Mouse (Mus musculus): ENCODE data around the gene Itga5.

The Itga5 gene

GRCm38 (mm10) chr15:103308876-103309580 lies 57.5 kb downstream of the Itga5 start:
- DNase-seq = no peak

- no peak for DNase-seq
These were observed 58.3 kb downstream of the Itga5 start for GRCm38 (mm10) chr15:103308056-103308875.

- DNase-seq = peak; percentile 97
These were observed 59.4 kb downstream of the Itga5 start for GRCm38 (mm10) chr15:103307125-103307524.

GRCm38 (mm10) chr15:103305792-103306645 lies 60.5 kb downstream of the Itga5 start:
- no peak for DNase-seq

- peak; percentile 99 for DNase-seq
These were observed 61.4 kb downstream of the Itga5 start for GRCm38 (mm10) chr15:103305070-103305678.

GRCm38 (mm10) chr15:103304616-103304969 lies 62.0 kb downstream of the Itga5 start:
- peak; percentile 35 for DNase-seq

- DNase-seq = no peak
These were observed 62.5 kb downstream of the Itga5 start for GRCm38 (mm10) chr15:103303916-103304615.

- no peak for DNase-seq
These were observed 64.1 kb downstream of the Itga5 start for GRCm38 (mm10) chr15:103302341-103303021.

GRCm38 (mm10) chr15:103301547-103302340 lies 64.8 kb downstream of the Itga5 start:
- DNase-seq = no peak

- DNase-seq = no peak
These were observed 65.5 kb downstream of the Itga5 start for GRCm38 (mm10) chr15:103301046-103301445.

GRCm38 (mm10) chr15:103300560-103300959 lies 66.0 kb downstream of the Itga5 start:
- no peak for DNase-seq

GRCm38 (mm10) chr15:103300067-103300471 lies 66.5 kb downstream of the Itga5 start:
- peak; percentile 72 for DNase-seq

- no peak for DNase-seq
These were observed 66.9 kb downstream of the Itga5 start for GRCm38 (mm10) chr15:103299644-103300043.

GRCm38 (mm10) chr15:103298861-103299616 lies 67.5 kb downstream of the Itga5 start:
- DNase-seq = no peak

- no peak for DNase-seq
These were observed 68.5 kb downstream of the Itga5 start for GRCm38 (mm10) chr15:103298026-103298425.

- no peak for DNase-seq
These were observed 69.2 kb downstream of the Itga5 start for GRCm38 (mm10) chr15:103297313-103297712.

GRCm38 (mm10) chr15:103295851-103296250 lies 70.7 kb downstream of the Itga5 start:
- DNase-seq = no peak

- DNase-seq = no peak
These were observed 71.9 kb downstream of the Itga5 start for GRCm38 (mm10) chr15:103294649-103295048.

All from right cerebral cortex, postnatal 4 days (tissue).